Mouse (Mus musculus) heart, adult 11 months (tissue): ENCODE measurements at regions not wholly inside any gene's neighbourhood (a gene's known extent, or its start where the extent isn't known, plus 50 kb on each side); places are given as distances from the start of the nearest gene placed in this dataset.

ENCODE experiments used
- DNase-seq: peaks from one replicate; pipeline ENCODE4 v3.0.0; 2022

DNA sequence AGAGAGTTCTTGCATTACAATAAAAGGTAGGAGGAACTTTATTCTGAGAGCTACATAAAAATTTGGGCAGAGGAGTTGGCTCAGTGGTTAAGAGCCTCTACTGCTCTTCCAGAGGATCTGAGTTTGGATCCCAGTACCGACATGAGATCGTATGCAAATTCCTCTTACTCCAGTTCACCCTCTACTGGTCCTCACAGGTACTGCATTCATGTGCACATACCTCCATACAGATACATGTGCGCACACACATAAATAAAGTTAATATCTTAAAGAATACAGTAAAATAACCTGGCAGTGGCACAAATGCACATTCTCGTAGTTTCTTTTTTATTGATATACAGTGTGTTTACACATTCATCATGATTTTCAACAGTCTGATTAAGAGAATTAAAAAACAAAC lies 232.4 kb downstream of the Vps13c start:
- DNase-seq, result no peak

DNA sequence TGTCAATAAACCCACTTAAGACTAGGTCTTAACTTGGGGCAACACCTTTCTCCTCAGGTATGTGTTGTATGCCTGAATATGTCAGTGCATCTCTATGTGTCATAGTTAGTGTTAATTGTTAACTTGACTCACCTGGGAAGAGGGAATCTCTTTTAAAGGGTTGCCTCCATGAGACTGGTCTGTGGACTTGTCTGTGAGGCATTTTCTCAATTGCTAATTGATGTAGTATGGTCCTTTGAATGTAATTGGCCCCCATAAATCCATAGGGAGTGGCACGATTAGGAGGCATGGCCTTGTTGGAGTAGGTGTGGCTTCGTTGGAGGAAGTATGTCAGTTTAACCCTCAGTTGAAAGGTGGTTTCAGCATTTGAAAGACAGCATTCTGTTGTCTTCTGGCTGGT lies 237.1 kb downstream of the Vps13c start:
- DNase-seq, result no peak

DNA sequence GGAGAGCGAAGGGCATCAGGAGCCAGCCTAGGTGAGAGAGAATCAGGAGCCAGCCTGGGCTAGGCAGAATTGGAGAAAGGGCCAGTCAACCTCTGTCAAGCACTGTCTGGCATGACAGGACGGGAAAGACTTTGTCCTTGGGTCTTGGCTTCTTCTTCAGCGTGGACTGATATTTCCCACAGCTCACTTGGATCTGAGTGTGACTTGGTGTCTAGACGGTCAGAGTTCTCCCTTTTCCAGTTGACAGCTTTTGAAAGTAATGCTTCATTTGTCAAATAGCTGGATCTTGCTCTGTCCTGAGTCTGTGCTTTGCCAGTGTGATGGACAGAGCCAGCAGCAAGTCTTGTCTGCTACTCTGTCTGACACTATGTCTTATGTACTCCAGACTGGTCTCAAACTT lies 243.1 kb downstream of the Vps13c start:
- no peak for DNase-seq

DNA sequence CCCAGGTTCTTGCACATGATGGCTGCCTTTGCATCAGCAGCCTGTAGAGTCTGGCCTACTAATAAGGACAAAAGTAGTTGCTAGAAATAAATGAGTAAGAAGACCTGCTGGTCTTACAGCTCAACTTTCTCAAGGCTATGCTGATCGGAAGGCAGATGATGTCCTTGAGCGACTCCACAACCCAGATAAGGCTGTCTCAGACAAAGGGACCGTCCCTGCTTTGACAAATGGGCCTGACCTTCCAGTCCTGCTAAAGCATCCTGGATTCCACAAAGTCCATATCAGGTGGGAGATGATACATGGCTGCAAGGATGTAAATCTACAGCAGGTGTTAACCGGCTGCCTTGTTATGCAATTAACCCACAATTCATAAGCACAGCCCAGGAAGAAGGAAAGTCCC lies 244.8 kb downstream of the Vps13c start:
- DNase-seq, result no peak

DNA sequence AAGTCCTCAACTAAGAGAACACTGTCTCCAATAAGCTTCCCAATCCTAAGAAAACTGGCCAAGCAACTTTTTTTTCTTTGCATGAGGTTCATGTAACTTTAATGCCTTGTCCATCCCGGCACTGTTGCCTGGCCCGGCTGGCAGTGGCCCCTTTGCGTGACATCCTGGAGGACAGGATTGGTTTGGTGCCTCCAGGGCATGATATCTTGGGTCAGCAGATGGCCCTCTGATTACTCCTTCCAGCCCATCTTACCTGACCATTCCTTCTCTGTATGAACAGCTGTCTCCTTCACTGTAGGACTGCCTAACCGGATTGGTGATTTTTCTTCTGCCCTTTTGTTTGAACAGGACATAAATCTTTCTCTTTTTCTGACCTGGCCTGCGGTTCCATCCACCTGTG lies 254.4 kb downstream of the Vps13c start:
- no peak for DNase-seq

DNA sequence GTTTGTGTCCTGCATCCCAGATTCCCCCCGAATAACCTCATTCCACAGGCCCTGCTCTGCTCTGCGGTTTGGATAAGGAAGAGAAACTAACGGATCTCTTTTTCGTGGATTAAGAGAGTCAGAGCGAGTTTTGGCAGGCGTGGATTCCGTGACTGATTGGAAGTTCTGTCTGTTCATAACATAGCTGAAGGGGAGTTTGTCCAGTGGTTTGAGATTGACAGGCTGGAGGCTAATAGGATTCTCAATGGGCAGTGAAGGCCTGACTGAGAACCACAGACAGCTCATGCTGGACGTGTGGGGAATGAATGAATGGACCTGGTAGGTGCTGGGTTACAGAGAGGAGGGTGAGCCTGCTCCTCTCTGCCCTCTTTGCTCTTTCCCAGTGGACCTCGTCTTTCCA lies 269.6 kb downstream of the Vps13c start:
- peak; percentile 92 for DNase-seq

DNA sequence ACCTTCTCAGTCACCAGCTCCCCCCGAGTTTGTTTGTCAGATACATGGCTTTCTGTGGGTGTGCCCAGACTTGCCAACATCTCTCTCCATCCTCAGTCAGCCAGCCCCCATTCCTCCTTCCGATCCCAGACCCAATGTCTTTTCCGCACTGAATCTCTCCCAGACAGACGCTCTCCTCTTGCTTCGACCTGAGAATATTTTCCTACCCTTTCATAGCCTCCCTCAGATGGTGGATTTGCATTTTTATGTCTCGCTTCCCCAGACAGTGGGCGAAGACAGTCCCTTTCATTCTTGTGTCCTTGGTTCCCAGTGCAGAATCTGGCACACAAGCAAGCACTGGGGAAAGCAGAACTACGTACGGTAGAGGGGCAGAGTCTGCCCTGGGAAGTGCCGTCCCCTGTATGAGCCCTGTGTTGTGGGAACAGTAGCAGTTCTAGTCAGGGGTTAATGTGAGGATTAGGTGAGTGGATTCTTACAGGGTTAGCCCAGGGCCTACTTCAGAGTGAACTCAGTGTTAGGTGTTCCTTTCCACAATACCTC lies 275.0 kb downstream of the Vps13c start:
- DNase-seq, result peak; percentile 70

DNA sequence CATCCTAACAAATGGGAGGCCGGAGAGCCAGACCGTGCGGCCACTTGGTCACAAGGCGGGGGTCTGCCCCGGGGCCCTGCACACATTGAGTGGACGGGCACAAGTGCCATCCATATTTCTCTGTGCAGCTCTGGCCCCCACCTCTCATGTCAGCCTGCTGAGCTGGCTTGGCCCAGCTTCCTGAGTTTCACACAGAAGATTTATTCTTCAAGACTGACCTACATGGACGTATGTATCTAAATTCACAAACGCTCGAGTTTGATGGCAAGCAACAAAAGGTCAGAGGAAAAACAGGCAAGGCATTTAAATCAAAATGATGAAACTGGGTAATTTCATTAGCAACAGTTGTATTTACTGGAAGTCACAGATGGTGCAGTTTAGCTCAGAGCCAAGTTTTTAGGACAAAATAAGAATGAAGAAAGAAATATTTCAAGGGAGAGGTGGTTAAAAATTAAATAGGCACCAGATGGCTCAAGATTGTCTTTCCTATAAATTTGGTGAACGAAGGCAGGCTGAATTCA lies 276.1 kb downstream of the Vps13c start:
- peak; percentile 82 for DNase-seq

DNA sequence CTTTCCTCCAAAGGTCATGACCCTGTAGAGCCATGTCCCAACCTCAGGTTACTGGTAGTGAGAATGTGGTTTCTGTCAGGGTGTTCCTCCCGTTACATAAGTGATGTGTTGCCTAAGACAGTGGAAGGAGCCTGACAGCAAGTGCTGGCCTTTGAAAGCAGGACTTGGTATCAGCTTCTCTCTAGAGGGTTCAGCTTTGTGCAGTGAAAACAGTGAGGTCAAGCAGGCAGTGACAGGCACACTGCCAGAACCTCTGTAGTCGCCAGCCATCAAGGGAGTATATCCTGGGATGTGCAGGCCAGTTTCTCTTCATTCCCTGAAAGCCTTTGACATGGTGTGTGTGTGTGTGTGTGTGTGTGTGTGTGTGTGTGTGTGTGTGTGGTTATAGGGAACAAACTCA lies 278.1 kb downstream of the Vps13c start:
- peak; percentile 97 for DNase-seq

DNA sequence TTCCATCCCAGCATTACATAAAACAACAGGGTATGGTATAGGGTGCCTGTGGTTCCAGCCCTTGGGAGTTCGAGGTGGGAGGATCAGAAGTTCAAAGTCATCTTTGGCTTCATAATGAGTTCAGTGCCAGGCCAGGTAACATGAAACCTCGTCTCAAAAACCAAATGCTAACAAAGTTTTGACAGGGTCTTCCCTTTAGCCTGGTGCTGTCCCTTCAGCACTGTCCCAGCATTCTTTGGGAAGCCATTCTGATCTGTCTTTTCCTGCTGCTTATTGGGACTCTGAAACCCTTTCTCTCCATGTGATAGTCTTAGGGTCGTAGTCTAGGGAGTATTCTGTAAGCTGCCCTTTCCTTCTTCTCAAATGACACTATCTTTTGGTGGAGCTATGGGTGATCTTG lies 282.1 kb downstream of the Vps13c start:
- DNase-seq, result peak; percentile 53

DNA sequence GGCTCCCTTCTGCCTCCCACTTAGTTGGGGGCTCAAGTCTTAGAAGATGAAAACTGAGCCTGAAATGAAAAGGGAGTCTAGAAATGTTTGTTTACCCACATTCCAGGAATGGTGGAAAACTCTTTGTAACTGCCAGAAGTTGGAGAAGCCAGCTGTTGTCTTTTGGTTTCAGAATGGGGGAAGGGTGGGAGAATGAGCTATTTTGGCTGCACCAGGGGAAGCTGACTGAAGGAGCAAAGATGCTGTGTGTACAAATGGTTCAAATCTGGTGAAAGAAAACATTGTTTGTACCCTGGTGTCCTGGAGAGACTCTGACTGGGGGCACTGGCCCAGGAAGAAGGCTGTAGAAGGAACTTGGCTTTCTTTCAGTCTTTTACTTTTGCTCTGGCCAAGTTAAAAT lies 291.1 kb downstream of the Vps13c start:
- peak; percentile 98 for DNase-seq

DNA sequence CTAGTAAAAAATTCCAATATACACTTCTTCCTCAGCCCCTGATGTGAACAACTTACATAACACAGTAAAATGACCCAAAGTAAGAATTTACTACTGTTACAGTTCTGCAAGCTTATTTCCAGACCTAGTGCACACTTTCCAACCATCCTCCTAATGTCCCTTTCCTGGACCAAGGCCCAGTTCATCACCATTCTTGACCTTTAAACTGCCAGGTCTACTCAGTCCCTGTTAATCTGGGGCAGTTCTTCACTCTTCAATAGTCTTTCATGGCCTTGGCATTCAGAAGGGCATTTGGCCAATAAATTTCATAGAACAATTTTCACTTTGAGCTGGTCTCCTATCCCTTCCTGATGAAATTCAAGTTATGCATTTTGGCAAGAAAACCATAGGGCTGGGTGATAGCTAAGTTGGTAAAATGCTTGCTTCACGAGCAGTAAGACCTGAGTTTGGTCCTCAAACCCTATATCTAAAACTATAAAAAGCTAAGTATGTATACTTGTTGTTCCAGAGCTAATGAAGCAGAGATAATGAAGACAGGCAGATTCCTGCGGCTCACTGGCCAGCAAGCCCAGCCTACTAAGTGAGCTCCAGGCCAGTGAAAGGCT lies 295.4 kb downstream of the Vps13c start:
- DNase-seq, result peak; percentile 25

DNA sequence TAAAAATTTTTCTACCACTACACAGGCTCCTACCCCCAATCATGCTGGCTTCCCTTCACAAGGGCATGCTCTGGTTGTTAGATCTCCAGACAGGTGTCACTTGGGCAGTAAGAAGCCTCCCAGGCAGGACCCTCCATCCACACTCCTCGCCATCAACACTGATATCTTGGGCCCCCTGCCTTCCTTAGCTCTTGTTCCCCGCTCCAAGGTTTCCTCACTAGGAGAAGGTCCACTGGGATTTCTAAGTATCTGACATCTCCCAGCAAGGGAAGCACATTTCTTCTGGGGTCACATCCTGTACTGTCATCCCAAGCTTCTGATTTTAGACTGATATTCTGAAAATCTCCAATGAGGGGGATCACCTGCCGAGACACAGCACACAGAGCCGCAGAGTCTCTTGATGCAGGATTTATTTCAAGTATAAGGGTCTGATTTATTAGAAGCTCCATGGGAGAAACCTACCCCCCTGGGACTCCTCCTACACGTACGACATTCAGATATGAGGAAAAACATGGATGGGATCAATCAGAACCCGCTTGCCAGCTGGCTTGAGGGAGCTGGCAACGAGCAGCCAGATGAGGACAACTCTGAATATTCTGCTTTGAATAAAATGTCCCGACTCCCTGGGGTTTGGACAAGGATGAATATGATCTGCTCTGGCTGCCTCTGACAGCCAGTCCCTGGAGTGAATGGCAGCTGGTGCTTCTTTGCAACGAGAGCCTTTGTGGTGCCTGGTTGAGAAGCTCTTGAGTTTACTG lies 322.8 kb downstream of the Vps13c start:
- DNase-seq, result peak; percentile 97

DNA sequence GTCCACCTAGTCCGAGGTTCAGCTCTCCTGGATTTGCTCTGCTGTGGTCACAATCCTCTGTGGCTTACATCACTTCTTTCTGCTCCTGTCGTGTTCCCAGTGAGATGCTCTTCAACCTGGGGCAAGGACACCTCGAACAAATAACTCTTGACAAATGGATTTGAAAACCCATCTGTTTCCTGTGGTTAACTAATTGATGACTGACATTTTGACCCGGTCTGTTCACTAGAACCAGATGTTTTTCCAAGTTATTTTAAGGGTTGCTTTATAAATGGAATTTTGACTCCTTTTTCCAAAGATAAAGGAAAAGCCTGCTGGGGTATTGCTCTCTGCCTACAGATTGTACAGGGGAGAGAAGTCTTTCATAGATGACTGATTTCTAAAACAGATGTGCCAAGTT lies 326.4 kb downstream of the Vps13c start:
- no peak for DNase-seq

DNA sequence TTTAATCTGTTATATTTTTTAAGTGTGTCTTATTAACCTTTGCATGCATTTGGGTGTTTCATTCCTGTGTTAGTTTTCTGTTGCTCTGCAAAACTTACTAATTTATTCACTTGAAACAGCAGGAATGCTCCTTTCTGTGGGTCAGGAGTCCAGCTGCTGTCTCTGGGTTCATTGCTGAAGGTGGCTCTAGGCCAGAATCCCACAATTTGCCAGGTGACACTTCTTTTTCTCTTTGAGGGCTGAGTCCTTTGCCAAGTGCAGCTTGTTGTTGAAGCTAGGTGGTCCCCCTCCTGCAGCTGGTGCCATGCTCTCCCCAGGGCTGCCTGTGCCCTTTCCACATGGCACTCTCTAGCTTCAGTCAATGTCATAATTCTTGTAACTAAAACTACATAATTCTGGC lies 348.7 kb downstream of the Vps13c start:
- DNase-seq, result no peak

DNA sequence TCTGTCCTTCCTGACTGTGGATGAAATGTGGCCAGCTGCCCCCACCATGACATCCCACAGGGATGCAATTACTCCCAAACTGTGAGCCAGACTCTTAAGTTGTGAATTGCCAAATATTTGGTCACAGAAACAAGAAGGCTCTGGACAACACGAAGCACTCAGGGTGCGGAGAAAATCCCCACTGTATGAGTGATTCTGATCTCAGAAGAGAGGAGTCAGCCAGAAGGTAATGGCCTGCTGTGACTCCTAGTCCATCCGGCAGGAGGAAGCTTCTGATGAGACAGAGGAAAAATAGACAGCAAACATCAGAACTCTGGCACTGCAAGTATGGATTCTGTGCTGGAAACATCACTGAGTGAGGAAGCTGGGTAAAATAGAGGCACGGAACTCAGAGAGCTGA lies 359.6 kb downstream of the Vps13c start:
- DNase-seq, result peak; percentile 90

DNA sequence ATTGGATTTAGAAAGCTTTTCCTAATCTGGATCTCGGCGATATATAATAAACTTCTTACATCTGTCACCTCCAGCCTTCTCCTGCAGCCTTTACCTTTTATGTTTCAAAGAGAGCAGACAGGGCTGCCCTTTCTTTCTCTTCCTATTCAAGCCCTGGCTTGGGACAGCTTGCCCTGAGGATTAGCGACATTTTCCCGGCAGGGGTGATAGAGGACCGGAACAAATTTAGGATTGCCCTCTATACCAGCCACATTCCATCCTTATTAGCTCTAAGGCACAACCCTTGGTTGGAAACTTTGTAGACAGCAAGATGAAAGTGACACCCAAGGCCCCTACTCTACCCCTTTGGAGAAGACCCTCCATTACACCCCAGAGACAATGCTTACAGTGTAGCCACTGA lies 360.8 kb downstream of the Vps13c start:
- peak; percentile 61 for DNase-seq

DNA sequence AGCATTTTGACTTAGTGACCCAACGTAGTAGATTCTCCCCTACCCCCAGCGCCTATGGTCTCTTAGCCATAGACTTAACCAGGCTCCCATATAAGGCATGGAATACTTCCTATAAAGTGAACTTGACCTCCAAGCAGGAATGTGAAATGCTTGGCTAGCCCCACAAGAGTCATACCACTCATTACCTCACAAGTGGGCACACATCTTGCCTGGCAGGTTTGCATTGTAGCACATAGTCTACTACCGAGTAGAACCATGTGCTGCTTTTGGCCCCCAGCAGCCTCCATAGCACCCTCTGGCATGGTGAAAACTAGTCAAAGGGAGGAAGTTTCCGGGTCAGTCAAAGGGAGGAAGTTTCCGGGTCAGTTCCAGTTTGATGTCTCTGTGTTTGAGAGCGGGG lies 385.5 kb downstream of the Vps13c start:
- DNase-seq, result peak; percentile 87

DNA sequence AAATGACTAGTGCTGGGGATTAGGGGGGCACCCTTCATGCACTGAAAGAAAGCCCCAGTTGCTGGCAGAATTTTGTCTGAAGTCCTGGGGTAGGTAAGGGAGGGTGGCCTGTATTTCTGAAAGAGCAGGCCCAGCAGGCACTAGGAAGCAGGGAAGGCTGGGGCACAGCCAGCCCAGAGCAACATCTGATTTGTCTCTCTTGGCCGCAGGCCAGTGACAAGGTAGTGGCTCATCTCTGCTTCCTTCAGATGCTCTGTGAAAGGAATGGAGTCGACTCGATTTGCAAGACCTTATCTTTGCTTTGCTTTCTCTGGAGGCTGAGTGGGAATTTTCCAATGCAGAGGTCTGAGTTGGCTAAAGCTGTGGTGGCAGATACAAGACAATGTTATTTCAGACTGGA lies 390.9 kb downstream of the Vps13c start:
- DNase-seq, result peak; percentile 80

DNA sequence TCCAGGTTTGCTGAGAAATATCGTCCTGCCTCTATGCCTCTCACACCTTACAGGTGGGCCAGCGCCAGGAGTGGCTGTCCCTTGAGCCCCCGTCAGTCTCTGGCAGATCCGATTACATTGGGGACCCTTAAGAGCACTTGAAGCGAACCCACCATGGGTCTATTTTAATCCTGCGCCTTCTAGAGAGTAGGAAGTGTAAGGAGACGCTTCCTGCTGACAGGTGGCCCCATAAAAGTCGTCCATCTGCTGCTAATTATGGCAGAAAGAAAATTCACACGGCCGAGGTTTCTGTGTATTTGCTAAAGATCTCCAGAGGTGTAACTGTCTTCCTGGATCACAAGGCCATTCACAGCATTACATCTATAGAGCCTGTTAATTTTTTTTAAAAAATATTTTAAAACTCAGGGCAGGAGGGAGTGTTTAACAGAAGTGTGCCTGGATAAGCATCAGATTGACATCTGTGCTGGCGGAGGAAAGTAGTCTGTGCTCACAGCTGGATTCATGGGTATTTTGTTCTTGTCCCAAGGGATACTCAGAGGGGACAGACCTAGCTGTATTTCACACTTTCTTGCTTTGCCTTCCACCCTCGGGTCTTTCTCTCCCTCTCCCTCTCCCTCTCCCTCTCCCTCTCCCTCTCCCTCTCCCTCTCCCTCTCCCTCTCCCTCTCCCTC lies 394.9 kb downstream of the Vps13c start:
- peak; percentile 5 for DNase-seq

DNA sequence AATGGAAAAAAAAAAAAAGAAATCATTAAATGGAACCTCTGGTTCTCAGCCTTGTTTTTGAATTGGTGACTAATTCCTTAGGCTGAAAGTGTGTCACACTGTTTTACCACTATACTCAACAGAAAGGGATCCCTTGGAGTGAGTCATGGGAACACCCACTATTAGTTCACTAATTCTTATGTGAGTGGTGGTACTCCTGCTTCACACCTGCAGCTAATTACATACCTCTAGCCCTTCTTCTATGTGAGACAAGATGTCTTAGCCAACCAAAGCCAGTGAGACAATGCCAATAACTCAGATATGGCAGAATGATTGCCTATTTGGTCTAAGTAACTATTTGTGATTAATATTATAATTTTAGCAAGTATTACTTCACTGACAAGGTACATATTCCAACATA lies 398.9 kb downstream of the Vps13c start:
- peak; percentile 29 for DNase-seq

DNA sequence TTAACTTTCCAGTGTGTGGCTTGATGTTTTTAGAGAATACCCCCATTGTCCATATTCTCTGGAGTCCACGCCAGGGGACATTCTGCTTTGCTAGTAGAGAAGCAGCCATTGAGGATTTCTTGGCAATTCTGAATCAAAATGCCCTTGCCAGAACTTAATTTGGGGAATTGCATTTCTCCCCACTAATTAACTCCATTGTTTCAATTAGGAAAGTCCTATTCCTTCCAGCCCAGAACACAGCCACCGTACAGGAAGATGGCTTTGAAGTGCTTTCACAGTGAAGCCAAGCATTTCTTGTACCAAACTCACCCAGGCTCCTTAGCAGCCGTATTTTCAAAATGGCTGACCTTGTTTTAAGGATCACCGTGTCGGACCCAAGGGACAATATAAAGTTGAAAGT lies 399.4 kb downstream of the Vps13c start:
- peak; percentile 4 for DNase-seq

DNA sequence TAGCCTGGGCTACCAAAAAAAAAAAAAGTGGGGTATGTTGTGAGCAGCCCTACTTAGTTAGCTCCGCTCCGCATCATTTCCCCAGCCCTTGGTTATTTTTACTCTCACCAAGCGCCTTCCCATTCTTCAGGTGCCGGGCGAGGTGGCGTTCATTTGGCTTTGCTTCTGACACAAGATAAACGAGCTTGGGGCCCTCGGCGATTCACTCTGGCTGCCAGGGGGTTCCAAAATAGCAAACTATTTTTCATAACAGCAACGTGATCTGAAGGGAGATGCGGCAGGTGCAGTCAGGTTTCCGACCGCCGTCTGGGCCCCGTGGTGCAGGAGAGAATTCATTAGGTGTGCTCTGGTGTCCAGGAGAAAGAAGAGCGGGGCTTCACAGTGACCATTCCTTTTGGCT lies 403.6 kb upstream of the Rora start:
- DNase-seq, result peak; percentile 80

DNA sequence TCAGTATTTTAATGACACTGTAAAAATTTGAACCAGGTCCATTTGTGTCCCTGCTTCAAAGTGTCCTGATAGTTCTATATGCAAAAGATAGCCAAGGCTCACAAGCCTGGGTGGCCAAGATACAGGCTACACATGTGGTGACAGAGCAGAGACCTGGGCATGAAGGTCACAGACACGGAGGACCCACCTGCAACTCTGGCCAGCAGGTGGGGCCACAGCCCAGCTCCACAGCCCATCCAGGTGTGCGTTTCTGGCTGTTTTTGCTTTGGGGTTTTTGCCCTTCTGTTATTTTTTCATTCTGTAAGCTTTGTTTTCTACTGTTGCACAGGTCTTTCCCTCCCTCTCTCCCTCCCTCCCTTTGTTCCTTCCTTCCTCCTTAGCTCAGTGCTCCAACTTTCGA lies 399.4 kb upstream of the Rora start:
- peak; percentile 55 for DNase-seq
